Mouse (Mus musculus) cortical plate, adult 2 months (tissue): ENCODE measurements around the gene Pgap1. TPM values are rescaled to one million over a fixed set of nuclear protein-coding genes. Genes with fewer than 3 reads are reported as not detected.

ENCODE experiments used
- H3K27ac ChIP-seq: fragments of 200-500 bp; 2 replicates; pipeline ENCODE4 v1.5.1; 2012; ENCODE audit warnings: low read length, control low read depth, inconsistent platforms; ENCODE audit not compliant: insufficient read depth
- H3K4me1 ChIP-seq: fragments of 200-500 bp; 2 replicates; pipeline ENCODE4 v1.6.1; 2011; ENCODE audit warnings: low read length; ENCODE audit not compliant: control insufficient read depth, insufficient read depth
- H3K4me3 ChIP-seq: fragments of 200-500 bp; 2 replicates; pipeline ENCODE4 v1.5.1; 2011; ENCODE audit warnings: mild to moderate bottlenecking, low read length, control low read depth; ENCODE audit not compliant: insufficient read depth
- CTCF ChIP-seq: fragments of 200-500 bp; IDR thresholded peaks from 2 replicates; pipeline ENCODE4 v1.5.1; 2011; ENCODE audit warnings: mild to moderate bottlenecking, control low read depth, low read length; ENCODE audit not compliant: insufficient read depth; ENCODE audit errors: extremely low read depth
- POLR2A ChIP-seq: fragments of 200-500 bp; IDR thresholded peaks from 2 replicates; pipeline ENCODE4 v1.6.1; 2011; ENCODE audit warnings: mild to moderate bottlenecking, low read length, control low read depth; ENCODE audit not compliant: insufficient read depth; ENCODE audit errors: extremely low read depth
- polyA plus RNA-seq: library from polyadenylated mRNA; depleted of rRNA; stranded (reverse); fragments of >200 nt; gene quantifications from 2 replicates; pipeline ENCODE4 v1.2.3, GENCODE M21; 2012; rRNA removed

Gene Pgap1
- polyA plus RNA-seq, 1 experiment: 7.5 TPM

- Histone ChIP-seq H3K4me1 (peaks cover 1% of the 10 kb centered on the region; the same call in 1 of the 2 replicates), H3K27ac (no peak overlapping the region), H3K4me3 (no peak overlapping the region)
- no peak for TF ChIP-seq POLR2A
- TF ChIP-seq CTCF: no peak
Measured at GRCm38 (mm10) chr1:54468662-54469061, 88.8 kb downstream of the Pgap1 start.

GRCm38 (mm10) chr1:54467366-54467765, 90.1 kb downstream of the Pgap1 start:
- Histone ChIP-seq H3K4me3 (no peak overlapping the region), H3K27ac (no peak overlapping the region), H3K4me1 (peaks cover 1% of the 10 kb centered on the region; the same call in 1 of the 2 replicates)
- TF ChIP-seq CTCF: no peak
- no peak for TF ChIP-seq POLR2A

DNA sequence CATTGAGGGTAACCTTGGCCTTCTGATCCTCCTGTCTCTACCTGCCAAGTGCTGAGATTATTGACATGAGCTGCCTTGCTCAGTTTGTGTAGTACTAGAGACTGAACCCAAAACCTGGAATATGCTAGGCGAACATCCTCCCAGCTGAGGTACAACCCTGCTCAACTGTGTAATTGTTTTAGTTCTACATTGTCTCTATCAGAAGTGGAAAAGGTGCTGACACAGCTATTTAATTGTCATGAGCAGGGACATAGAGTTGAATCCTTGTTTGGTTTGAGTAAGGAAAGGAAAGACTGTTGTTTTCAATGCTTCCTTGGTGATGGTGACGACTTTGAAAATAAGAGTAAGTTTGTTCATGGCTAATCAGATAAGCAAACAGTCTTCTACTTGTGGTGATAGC, 105.4 kb downstream of the Pgap1 start:
- TF ChIP-seq POLR2A (no peak), CTCF (no peak)

GRCm38 (mm10) chr1:54448833-54449232, 108.7 kb downstream of the Pgap1 start:
- Histone ChIP-seq H3K4me3 (no peak overlapping the region), H3K27ac (no peak overlapping the region), H3K4me1 (no peaks in the 10 kb centered on the region)
- TF ChIP-seq POLR2A (no peak), CTCF (no peak)

More for the DNA sequence above, 105.4 kb downstream of the Pgap1 start:
- no peak overlapping the region for H3K4me3 ChIP-seq
- H3K27ac ChIP-seq: no peak overlapping the region
- no peaks in the 10 kb centered on the region for H3K4me1 ChIP-seq

DNA sequence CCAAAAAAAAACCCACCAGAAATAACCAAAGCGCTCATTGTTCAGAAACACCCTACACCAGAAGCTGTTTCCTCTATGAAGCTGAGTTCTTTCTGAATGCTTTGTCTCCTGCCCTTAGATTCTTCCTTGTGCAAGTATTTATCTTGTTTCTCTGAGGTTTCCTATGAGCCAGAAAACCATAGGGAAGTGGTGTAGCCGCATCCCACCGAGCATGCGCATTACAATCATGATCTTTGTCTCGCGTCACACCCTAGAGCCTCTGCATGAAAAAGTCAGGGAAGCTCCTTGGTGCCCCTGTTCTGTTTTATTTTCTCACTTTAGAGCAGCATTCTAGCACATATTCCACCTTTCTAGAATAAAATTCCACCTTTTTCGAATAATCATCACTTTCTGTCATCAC, 113.8 kb downstream of the Pgap1 start:
- no peak overlapping the region for H3K27ac ChIP-seq
- no peak for TF ChIP-seq POLR2A
- no peak for TF ChIP-seq CTCF
- H3K4me3 ChIP-seq: no peak overlapping the region
- no peaks in the 10 kb centered on the region for H3K4me1 ChIP-seq

DNA sequence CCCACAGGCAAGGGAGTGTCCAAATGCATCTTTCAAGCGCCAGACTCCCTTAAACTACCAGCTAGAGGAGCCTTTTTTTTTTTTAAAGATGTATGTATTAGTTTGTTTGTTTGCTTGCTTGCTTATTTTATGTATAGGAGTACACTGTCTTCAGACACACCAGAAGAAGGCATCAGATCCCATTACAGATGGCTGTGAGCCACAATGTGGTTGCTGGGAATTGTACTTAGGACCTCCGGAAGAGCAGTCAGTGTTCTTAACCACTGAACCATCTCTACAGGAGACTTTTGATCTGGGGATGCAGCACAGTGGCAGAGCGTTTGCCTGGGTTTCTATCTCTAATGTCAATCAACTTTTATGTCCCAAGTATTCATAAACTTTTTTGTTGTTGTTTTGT, 118.4 kb downstream of the Pgap1 start:
- Histone ChIP-seq H3K27ac (no peak overlapping the region), H3K4me3 (peak overlapping the region; percentile 92; the same call in 1 of the 2 replicates), H3K4me1 (peaks cover 4% of the 10 kb centered on the region; the same call in 1 of the 2 replicates)
- TF ChIP-seq CTCF: no peak
- no peak for TF ChIP-seq POLR2A

GRCm38 (mm10) chr1:54438340-54439079, 119.0 kb downstream of the Pgap1 start, which contains the start of gene Gtf3c3:
TSS of gene Gtf3c3 (minus strand) at chr1:54438971.
- Histone ChIP-seq H3K4me3 (peak within 1 kb of the TSS; percentile 92), H3K4me1 (peaks cover 4% of the 10 kb centered on the region; the same call in 1 of the 2 replicates), H3K27ac (peak within 1 kb of the TSS; percentile 38; the same call in 1 of the 2 replicates)
- TF ChIP-seq POLR2A: peak; percentile 74
- TF ChIP-seq CTCF: no peak

Other genes starting within 250 kb of the Pgap1 start
- gene Gtf3c3, start 118.7 kb downstream of the Pgap1 start, polyA plus RNA-seq: 18.0 and 18.4 TPM in 2 replicates